Mouse (Mus musculus): ENCODE measurements around the gene Baz1b.

- TF ChIP-seq POLR2A (IDR thresholded peaks at IDR 0.05; ENCODE audit: borderline replicate concordance, extremely low read depth, insufficient read depth, insufficient read length, poor library complexity, severe bottlenecking) (no peak), CTCF (IDR thresholded peaks at IDR 0.05; ENCODE audit: borderline replicate concordance, extremely low read depth, insufficient read depth, insufficient read length) (no peak)
Observed at GRCm38 (mm10) chr5:135145532-135145931, 41.5 kb upstream of the Baz1b start.
